Mouse (Mus musculus) cortical plate, adult 2 months (tissue): ENCODE measurements at regions not wholly inside any gene's neighbourhood (a gene's known extent, or its start where the extent isn't known, plus 50 kb on each side); places are given as distances from the start of the nearest gene placed in this dataset.

Experiments used
- CTCF ChIP-seq: fragments of 200-500 bp; IDR thresholded peaks from 2 replicates; pipeline ENCODE4 v1.5.1; 2011; ENCODE audit warnings: mild to moderate bottlenecking, control low read depth, low read length; ENCODE audit not compliant: insufficient read depth; ENCODE audit errors: extremely low read depth
- POLR2A ChIP-seq: fragments of 200-500 bp; IDR thresholded peaks from 2 replicates; pipeline ENCODE4 v1.6.1; 2011; ENCODE audit warnings: mild to moderate bottlenecking, low read length, control low read depth; ENCODE audit not compliant: insufficient read depth; ENCODE audit errors: extremely low read depth

DNA sequence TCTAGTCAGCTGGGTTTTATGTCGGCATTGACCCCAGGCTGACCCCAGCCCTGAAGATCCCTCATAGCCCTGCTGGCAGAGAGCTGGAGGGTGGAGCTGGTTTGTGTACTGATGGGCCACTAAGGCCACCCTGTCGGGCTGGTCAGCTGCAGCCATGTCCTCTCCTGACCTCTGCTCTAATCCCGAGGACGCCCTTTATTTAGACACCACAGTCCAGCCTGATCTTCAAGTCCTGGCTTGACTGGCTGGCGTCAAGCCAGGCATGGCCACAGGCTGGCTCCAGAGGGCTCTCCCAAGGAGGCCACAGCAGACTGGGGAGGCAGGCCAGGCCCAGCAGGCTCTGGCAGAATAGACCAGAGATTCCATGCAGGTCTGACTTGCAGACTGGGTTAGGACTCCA lies 264.8 kb downstream of the Bcor start:
- TF ChIP-seq CTCF (no peak), POLR2A (no peak)
